Mouse (Mus musculus): ENCODE measurements around the gene Ace3.

DNA sequence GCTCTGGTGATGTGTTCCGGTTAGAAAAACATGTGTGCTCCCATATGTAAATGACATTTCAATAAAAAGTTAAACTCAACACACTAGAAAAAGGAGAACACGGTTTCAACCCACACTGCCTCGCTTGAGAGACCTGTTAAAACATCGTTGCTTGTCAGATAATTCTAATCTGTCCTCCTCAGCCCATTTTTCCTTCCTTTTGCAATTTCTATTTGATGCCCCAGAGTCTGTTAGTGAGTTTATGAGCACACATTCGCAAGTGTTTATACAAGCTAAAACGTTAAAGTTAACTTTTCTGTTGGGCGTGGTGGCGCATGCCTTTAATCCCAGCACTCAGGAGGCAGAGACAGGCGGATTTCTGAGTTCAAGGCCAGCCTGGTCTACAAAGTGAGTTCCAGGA lies 40.5 kb downstream of the Ace3 start:
- TF ChIP-seq CTCF (IDR thresholded peaks at IDR 0.05; ENCODE audit: low read depth) (no peak), EP300 (IDR thresholded peaks at IDR 0.05; ENCODE audit: low read depth) (no peak)

Measured in liver, postnatal 0 days (tissue).